Mouse (Mus musculus): ENCODE data around the gene Osbpl8. TPM values are rescaled to one million over a fixed set of nuclear protein-coding genes. Genes with fewer than 3 reads are reported as not detected.

The Osbpl8 gene
- total and polyA plus RNA-seq, 3 experiments, result 8.4 to 517 (median 69.9) TPM

GRCm38 (mm10) chr10:111204089-111204488 lies 39.5 kb downstream of the Osbpl8 start:
- Histone ChIP-seq H3K36me3 (replicated peaks) (peaks cover 55% of the 10 kb centered on the region), H3K27me3 (ENCODE audit: insufficient read depth, low read length) (no peaks in the 10 kb centered on the region), H3K4me3 (ENCODE audit: low read depth, low read length) (no peak overlapping the region), H3K9me3 (replicated peaks) (no peaks in the 10 kb centered on the region), H3K4me1 (ENCODE audit: insufficient read depth, low read depth, low read length) (peaks cover 2% of the 10 kb centered on the region; the same call in 1 of the 2 replicates)
- TF ChIP-seq TAL1 (conservative IDR thresholded peaks at IDR 0.05; ENCODE audit: low read depth, low read length) (no peak), CTCF (IDR thresholded peaks at IDR 0.05; ENCODE audit: low read depth, low read length) (no peak), GATA2 (IDR thresholded peaks at IDR 0.05; ENCODE audit: borderline replicate concordance, low read depth, low read length) (no peak), GATA1 (IDR thresholded peaks at IDR 0.05; ENCODE audit: borderline replicate concordance, low read length) (no peak), POLR2AphosphoS5 (IDR thresholded peaks at IDR 0.05; ENCODE audit: insufficient replicate concordance, low read depth, low read length) (no peak)
- ATAC-seq (ENCODE audit: extremely low read depth, insufficient number of reproducible peaks, low FRiP score, poor library complexity, severe bottlenecking) (no peak), DNase-seq (ENCODE audit: low spot score) (no peak)

DNA sequence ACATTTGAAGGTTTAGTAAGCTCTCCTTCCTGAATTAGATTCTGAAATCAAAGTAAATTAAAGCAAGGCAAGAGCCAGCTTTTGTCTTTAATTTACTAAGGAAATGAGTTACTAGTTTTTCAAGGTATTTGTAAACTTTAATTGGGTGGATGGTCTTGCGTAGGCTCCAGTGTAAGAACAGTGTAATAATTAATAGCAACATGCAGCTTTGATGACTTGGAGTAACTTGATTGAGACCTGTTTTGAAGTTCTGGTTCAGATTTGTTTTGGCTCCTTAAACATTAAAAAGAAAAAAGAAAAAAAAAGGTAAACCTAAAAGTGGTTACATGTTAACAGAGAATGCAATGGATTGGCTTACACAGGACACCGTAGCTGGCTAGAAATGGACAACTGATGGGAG lies 40.9 kb downstream of the Osbpl8 start:
- no peak for ATAC-seq (ENCODE audit: extremely low read depth, insufficient number of reproducible peaks, low FRiP score, poor library complexity, severe bottlenecking)

GRCm38 (mm10) chr10:111207386-111207785 lies 42.8 kb downstream of the Osbpl8 start:
- TF ChIP-seq POLR2AphosphoS5 (IDR thresholded peaks at IDR 0.05; ENCODE audit: insufficient replicate concordance, low read depth, low read length) (no peak), TAL1 (conservative IDR thresholded peaks at IDR 0.05; ENCODE audit: low read depth, low read length) (no peak), CTCF (IDR thresholded peaks at IDR 0.05; ENCODE audit: low read depth, low read length) (no peak), GATA2 (IDR thresholded peaks at IDR 0.05; ENCODE audit: borderline replicate concordance, low read depth, low read length) (no peak), GATA1 (IDR thresholded peaks at IDR 0.05; ENCODE audit: borderline replicate concordance, low read length) (no peak)
- ATAC-seq (ENCODE audit: extremely low read depth, insufficient number of reproducible peaks, low FRiP score, poor library complexity, severe bottlenecking) (no peak), DNase-seq (ENCODE audit: low spot score) (no peak)
- Histone ChIP-seq H3K9me3 (replicated peaks) (no peaks in the 10 kb centered on the region), H3K27me3 (ENCODE audit: insufficient read depth, low read length) (no peaks in the 10 kb centered on the region), H3K4me3 (ENCODE audit: low read depth, low read length) (no peak overlapping the region), H3K4me1 (ENCODE audit: insufficient read depth, low read depth, low read length) (no peaks in the 10 kb centered on the region), H3K36me3 (replicated peaks) (peaks cover 48% of the 10 kb centered on the region)

More for the DNA sequence above, 40.9 kb downstream of the Osbpl8 start:
- Histone ChIP-seq H3K36me3 (replicated peaks) (peaks cover 53% of the 10 kb centered on the region), H3K9me3 (replicated peaks) (no peaks in the 10 kb centered on the region), H3K4me3 (ENCODE audit: low read depth, low read length) (no peak overlapping the region), H3K4me1 (ENCODE audit: insufficient read depth, low read depth, low read length) (peaks cover 2% of the 10 kb centered on the region; the same call in 1 of the 2 replicates), H3K27me3 (ENCODE audit: insufficient read depth, low read length) (no peaks in the 10 kb centered on the region)
- DNase-seq (ENCODE audit: low spot score), result no peak
- TF ChIP-seq GATA1 (IDR thresholded peaks at IDR 0.05; ENCODE audit: borderline replicate concordance, low read length) (no peak), CTCF (IDR thresholded peaks at IDR 0.05; ENCODE audit: low read depth, low read length) (no peak), TAL1 (conservative IDR thresholded peaks at IDR 0.05; ENCODE audit: low read depth, low read length) (no peak), GATA2 (IDR thresholded peaks at IDR 0.05; ENCODE audit: borderline replicate concordance, low read depth, low read length) (no peak), POLR2AphosphoS5 (IDR thresholded peaks at IDR 0.05; ENCODE audit: insufficient replicate concordance, low read depth, low read length) (no peak)

DNA sequence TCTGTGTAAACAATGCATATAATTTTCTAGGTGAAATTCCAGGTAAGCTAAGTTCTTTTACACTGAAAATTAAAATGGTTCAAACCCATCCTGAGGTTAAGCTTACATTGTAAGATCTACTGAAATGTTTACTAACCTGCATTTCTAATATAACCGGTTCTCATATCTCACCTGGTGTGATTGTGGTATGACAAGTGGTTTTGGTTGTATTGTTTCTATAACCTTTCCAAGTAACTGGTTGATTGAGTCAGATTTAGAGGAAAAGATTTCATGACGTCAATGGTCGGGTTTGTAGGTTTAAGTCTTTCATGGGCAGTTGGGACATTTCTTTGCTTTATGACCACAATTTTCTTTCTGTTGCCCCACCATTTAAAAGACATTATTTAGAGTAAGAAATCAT lies 49.5 kb downstream of the Osbpl8 start:
- TF ChIP-seq POLR2AphosphoS5 (IDR thresholded peaks at IDR 0.05; ENCODE audit: insufficient replicate concordance, low read depth, low read length) (no peak), CTCF (IDR thresholded peaks at IDR 0.05; ENCODE audit: low read depth, low read length) (no peak), GATA1 (IDR thresholded peaks at IDR 0.05; ENCODE audit: borderline replicate concordance, low read length) (no peak), GATA2 (IDR thresholded peaks at IDR 0.05; ENCODE audit: borderline replicate concordance, low read depth, low read length) (no peak)
- Histone ChIP-seq H3K36me3 (replicated peaks) (peaks cover 32% of the 10 kb centered on the region), H3K9me3 (replicated peaks) (no peaks in the 10 kb centered on the region), H3K4me3 (ENCODE audit: low read depth, low read length) (no peak overlapping the region), H3K27me3 (ENCODE audit: insufficient read depth, low read length) (no peaks in the 10 kb centered on the region), H3K4me1 (ENCODE audit: insufficient read depth, low read depth, low read length) (no peaks in the 10 kb centered on the region)
- ATAC-seq (ENCODE audit: extremely low read depth, insufficient number of reproducible peaks, low FRiP score, poor library complexity, severe bottlenecking) (no peak), DNase-seq (ENCODE audit: low spot score) (no peak)

DNA sequence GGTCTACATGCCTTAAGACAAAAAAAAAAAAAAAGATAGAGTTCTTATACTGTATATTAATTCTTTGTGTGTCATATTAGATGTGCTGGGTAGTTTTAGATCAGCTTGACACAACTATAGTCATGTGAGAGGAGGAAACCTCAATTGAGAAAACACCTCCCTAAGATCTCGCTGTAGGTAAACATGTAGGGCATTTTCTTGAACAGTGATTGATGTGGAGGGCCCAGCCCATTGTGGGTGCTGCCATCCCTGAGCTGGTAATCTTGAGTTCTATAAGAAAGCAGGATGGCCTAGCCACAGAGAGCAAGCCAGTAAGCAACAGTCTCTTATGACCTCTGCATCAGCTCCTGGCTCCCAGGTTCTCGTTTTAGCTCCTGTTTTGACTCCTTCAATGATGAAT lies 50.1 kb downstream of the Osbpl8 start:
- Histone ChIP-seq H3K36me3 (replicated peaks) (peaks cover 35% of the 10 kb centered on the region), H3K9me3 (replicated peaks) (no peaks in the 10 kb centered on the region), H3K4me3 (ENCODE audit: low read depth, low read length) (no peak overlapping the region), H3K27me3 (ENCODE audit: insufficient read depth, low read length) (no peaks in the 10 kb centered on the region), H3K4me1 (ENCODE audit: insufficient read depth, low read depth, low read length) (no peaks in the 10 kb centered on the region)
- DNase-seq (ENCODE audit: low spot score) (no peak), ATAC-seq (ENCODE audit: extremely low read depth, insufficient number of reproducible peaks, low FRiP score, poor library complexity, severe bottlenecking) (no peak)
- TF ChIP-seq GATA1 (IDR thresholded peaks at IDR 0.05; ENCODE audit: borderline replicate concordance, low read length) (no peak), GATA2 (IDR thresholded peaks at IDR 0.05; ENCODE audit: borderline replicate concordance, low read depth, low read length) (no peak), POLR2AphosphoS5 (IDR thresholded peaks at IDR 0.05; ENCODE audit: insufficient replicate concordance, low read depth, low read length) (no peak), CTCF (IDR thresholded peaks at IDR 0.05; ENCODE audit: low read depth, low read length) (no peak), TAL1 (conservative IDR thresholded peaks at IDR 0.05; ENCODE audit: low read depth, low read length) (no peak)

GRCm38 (mm10) chr10:111215572-111215971 lies 51.0 kb downstream of the Osbpl8 start:
- H3K9me3 ChIP-seq (replicated peaks), result no peaks in the 10 kb centered on the region
- no peak overlapping the region for H3K4me3 ChIP-seq (ENCODE audit: low read depth, low read length)
- TF ChIP-seq CTCF (IDR thresholded peaks at IDR 0.05; ENCODE audit: low read depth, low read length), result no peak
- H3K36me3 ChIP-seq (replicated peaks), result peaks cover 35% of the 10 kb centered on the region
- H3K4me1 ChIP-seq (ENCODE audit: insufficient read depth, low read depth, low read length), result no peaks in the 10 kb centered on the region
- no peak for DNase-seq (ENCODE audit: low spot score)
- no peak for ATAC-seq (ENCODE audit: extremely low read depth, insufficient number of reproducible peaks, low FRiP score, poor library complexity, severe bottlenecking)
- H3K27me3 ChIP-seq (ENCODE audit: insufficient read depth, low read length), result no peaks in the 10 kb centered on the region

- TF ChIP-seq TAL1 (conservative IDR thresholded peaks at IDR 0.05; ENCODE audit: low read depth, low read length) (no peak), CTCF (IDR thresholded peaks at IDR 0.05; ENCODE audit: low read depth, low read length) (no peak), GATA2 (IDR thresholded peaks at IDR 0.05; ENCODE audit: borderline replicate concordance, low read depth, low read length) (no peak), POLR2AphosphoS5 (IDR thresholded peaks at IDR 0.05; ENCODE audit: insufficient replicate concordance, low read depth, low read length) (no peak), GATA1 (IDR thresholded peaks at IDR 0.05; ENCODE audit: borderline replicate concordance, low read length) (no peak)
- Histone ChIP-seq H3K36me3 (replicated peaks) (peaks cover 37% of the 10 kb centered on the region), H3K27me3 (ENCODE audit: insufficient read depth, low read length) (no peaks in the 10 kb centered on the region), H3K4me1 (ENCODE audit: insufficient read depth, low read depth, low read length) (peaks cover 1% of the 10 kb centered on the region; the same call in 1 of the 2 replicates), H3K4me3 (ENCODE audit: low read depth, low read length) (no peak overlapping the region), H3K9me3 (replicated peaks) (no peaks in the 10 kb centered on the region)
- ATAC-seq (ENCODE audit: extremely low read depth, insufficient number of reproducible peaks, low FRiP score, poor library complexity, severe bottlenecking), result no peak
- no peak for DNase-seq (ENCODE audit: low spot score)
These were observed 51.6 kb downstream of the Osbpl8 start for GRCm38 (mm10) chr10:111216111-111216510.

Measured in G1E (cell line).